Mouse (Mus musculus) small intestine, adult 2 months (tissue): ENCODE data around the gene Cacna1g.

ENCODE experiments used
- CTCF ChIP-seq: fragments of 200-500 bp; IDR thresholded peaks from 2 replicates; pipeline ENCODE4 v1.5.1; 2012; ENCODE audit warnings: low read depth, mild to moderate bottlenecking, control low read depth, inconsistent platforms, low read length, moderate library complexity, mixed read lengths; ENCODE audit not compliant: insufficient replicate concordance, insufficient read length; ENCODE audit errors: extremely low read depth
- POLR2A ChIP-seq: fragments of 200-500 bp; IDR thresholded peaks from 2 replicates; pipeline ENCODE4 v1.6.1; 2012; ENCODE audit warnings: low read depth, mild to moderate bottlenecking, control low read depth, inconsistent platforms, low read length, moderate library complexity

DNA sequence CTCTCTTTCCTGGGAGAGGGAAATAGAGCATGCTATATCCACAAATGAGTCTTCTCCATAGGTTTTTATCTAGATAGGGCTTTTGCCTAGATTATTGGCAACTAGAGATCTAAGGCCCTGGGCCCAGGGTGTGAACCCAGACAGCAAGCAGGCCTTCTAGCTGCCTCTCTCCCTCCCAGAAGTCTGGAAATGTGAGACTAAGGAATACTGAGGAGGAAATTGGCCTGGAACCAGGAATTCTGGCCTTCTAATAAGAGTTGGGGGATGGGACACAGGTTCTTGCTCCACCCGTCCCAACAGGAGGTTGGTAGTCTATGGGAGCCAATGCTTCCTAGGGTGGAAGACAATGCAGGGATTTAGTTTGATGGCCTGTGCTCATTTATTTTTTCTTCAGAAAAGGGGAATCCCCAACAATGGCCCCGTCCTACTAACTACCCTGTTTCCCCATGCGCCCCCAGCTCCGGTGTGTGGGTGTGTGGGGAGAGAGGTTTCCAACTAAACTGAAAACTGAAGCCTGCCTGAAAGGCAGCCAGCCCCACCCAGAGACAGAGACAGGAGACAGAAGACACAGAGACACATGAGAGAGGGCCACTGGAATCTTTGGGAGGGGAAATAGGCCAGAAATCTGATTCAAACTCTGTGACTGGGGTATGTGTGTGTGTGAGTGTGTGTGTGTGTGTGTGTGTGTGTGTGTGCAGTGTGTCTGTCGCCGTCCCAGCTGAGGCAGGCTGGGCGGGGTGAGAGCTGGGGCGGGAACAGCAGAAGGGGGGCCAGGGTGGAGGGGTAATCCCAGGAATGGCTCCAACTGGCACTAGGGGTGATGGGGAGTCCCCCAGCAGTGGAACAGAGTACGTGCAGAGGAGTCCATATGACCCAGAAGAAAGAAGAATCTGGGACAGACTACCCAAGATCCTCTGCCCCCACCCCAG lies 4.6 kb downstream of the Cacna1g start:
- TF ChIP-seq POLR2A (no peak), CTCF (no peak)
